In the genomic region with DNA sequence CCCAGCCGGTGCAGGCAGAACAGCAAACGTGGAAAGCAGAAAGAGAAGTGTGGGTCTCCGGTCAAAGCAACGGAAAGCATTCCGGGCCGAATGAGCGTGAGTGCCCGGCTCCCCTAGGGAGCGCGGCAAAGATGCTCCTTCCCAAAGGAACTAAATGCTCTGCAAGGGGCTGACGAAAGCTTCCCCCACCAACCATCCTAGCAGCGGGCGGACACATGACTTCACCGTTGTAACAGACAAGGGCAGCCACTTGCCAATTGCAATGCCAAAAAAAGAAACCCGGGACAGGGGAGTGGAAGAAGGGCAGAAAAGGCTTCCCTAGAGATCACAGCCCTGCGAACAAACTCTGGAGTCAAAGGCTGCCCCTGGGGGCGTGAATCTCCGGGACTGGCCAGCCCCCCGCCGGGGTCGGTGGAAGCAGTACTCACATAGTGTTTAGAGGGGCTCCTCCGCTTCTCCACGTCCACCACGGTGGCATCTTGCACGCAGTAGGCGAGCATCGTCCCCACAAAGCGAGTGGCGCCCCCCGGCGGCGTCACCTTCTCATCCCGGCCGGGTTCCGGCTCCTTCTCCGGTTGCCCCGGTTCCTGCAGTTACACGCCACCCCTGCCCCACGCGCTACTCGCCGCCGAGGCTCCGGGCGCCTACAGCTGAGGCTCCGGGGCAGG, we compare ENCODE assay signal across 8 mouse cellular contexts. TPM values are rescaled to one million over a fixed set of nuclear protein-coding genes. Genes with fewer than 3 reads are reported as not detected.
A peak's percentile ranks its signal among the peaks of the same experiment; 100 is the strongest.
DNase-seq lines count a peak whose midpoint lies in the region; ATAC-seq and TF ChIP-seq lines count a peak whose summit lies in the region.

No protein-coding gene starts in this region.

- H3K9ac ChIP-seq in embryonic facial prominence, embryonic 13.5 days, result peak overlapping the region; percentile 92
- H3K9ac ChIP-seq in liver, embryonic 11.5 days (ENCODE audit: low read depth, low read length), result peak overlapping the region; percentile 84
- peak overlapping the region; percentile 92 for H3K9ac ChIP-seq in stomach, embryonic 16.5 days (ENCODE audit: low read length)

- no peak for TF ChIP-seq POLR2A in myocyte (IDR thresholded peaks at IDR 0.05; ENCODE audit: insufficient read length, low read depth)

- no peaks in the 10 kb centered on the region for H3K27me3 ChIP-seq in embryonic facial prominence, embryonic 13.5 days
- no peaks in the 10 kb centered on the region for H3K27me3 ChIP-seq in liver, embryonic 11.5 days (replicated peaks; ENCODE audit: control insufficient read depth, insufficient read depth, low read length)
- H3K27me3 ChIP-seq in myocyte (ENCODE audit: control insufficient read depth, insufficient read depth, insufficient read length), result no peaks in the 10 kb centered on the region
- H3K27me3 ChIP-seq in stomach, embryonic 16.5 days (ENCODE audit: control insufficient read depth, insufficient read depth, low read length), result no peaks in the 10 kb centered on the region

- ATAC-seq in embryonic facial prominence, embryonic 13.5 days (ENCODE audit: insufficient number of reproducible peaks, insufficient read depth, low FRiP score, low TSS enrichment, low read depth), result peak; percentile 48
- peak; percentile 75 for ATAC-seq in liver, embryonic 11.5 days (replicated peaks; ENCODE audit: low FRiP score)
- peak; percentile 67 for ATAC-seq in stomach, embryonic 16.5 days (ENCODE audit: insufficient read depth, low FRiP score)

- H3K79me2 ChIP-seq in myocyte (ENCODE audit: control insufficient read depth, insufficient read depth), result peaks cover 38% of the 10 kb centered on the region

- peak overlapping the region; percentile 82 for H3ac ChIP-seq in myocyte (ENCODE audit: control insufficient read depth, insufficient read length)

- peak overlapping the region; percentile 86 for H3K4me3 ChIP-seq in embryonic facial prominence, embryonic 13.5 days
- H3K4me3 ChIP-seq in liver, embryonic 11.5 days (ENCODE audit: low read depth, low read length), result peak overlapping the region; percentile 78
- peak overlapping the region; percentile 98 for H3K4me3 ChIP-seq in myocyte
- H3K4me3 ChIP-seq in stomach, embryonic 16.5 days (replicated peaks; ENCODE audit: low read length), result peak overlapping the region; percentile 80

- peak overlapping the region; percentile 89 for H3K4me2 ChIP-seq in embryonic facial prominence, embryonic 13.5 days
- H3K4me2 ChIP-seq in liver, embryonic 11.5 days, result peak overlapping the region; percentile 97
- peak overlapping the region; percentile 98 for H3K4me2 ChIP-seq in myocyte (ENCODE audit: low read depth)
- H3K4me2 ChIP-seq in stomach, embryonic 16.5 days (ENCODE audit: low read depth, low read length), result peak overlapping the region; percentile 96

- 0% methylated on average over 46 of the region's 46 CpGs for WGBS in embryonic facial prominence, embryonic 13.5 days
- WGBS in liver, embryonic 11.5 days, result under 1% methylated on average over 46 of the region's 46 CpGs
- WGBS in stomach, embryonic 16.5 days, result under 1% methylated on average over 46 of the region's 46 CpGs

- H3K4me1 ChIP-seq in embryonic facial prominence, embryonic 13.5 days, result peaks cover 50% of the 10 kb centered on the region
- peaks cover 31% of the 10 kb centered on the region for H3K4me1 ChIP-seq in liver, embryonic 11.5 days (replicated peaks; ENCODE audit: control insufficient read depth, insufficient read depth, low read length)
- H3K4me1 ChIP-seq in stomach, embryonic 16.5 days (ENCODE audit: control insufficient read depth, insufficient read depth, low read length), result peaks cover 37% of the 10 kb centered on the region

- peak; percentile 90 for DNase-seq in A20 (ENCODE audit: low read depth, low spot score)
- DNase-seq in adrenal gland, adult 8-10 months, result peak; percentile 52
- DNase-seq in heart, adult 9 months (ENCODE audit: low spot score in 2 of 2), result peak; percentile 83 to 87
- peak; percentile 59 for DNase-seq in kidney, adult 9 months
- peak; percentile 83 for DNase-seq in liver, embryonic 11.5 days (ENCODE audit: low spot score)

- H3K9me3 ChIP-seq in embryonic facial prominence, embryonic 13.5 days, result no peaks in the 10 kb centered on the region
- H3K9me3 ChIP-seq in liver, embryonic 11.5 days (ENCODE audit: control insufficient read depth, low read length), result no peaks in the 10 kb centered on the region
- H3K9me3 ChIP-seq in stomach, embryonic 16.5 days (replicated peaks; ENCODE audit: control insufficient read depth, low read length), result no peaks in the 10 kb centered on the region

- H3K27ac ChIP-seq in embryonic facial prominence, embryonic 13.5 days, result peak overlapping the region; percentile 91
- H3K27ac ChIP-seq in liver, embryonic 11.5 days (ENCODE audit: low read depth, low read length), result peak overlapping the region; percentile 88
- H3K27ac ChIP-seq in stomach, embryonic 16.5 days (ENCODE audit: low read length), result peak overlapping the region; percentile 88

- H3K36me3 ChIP-seq in embryonic facial prominence, embryonic 13.5 days, result 0 out of 2 replicates have a peak, but pooled peaks cover 6% of the 10 kb centered on the region
- H3K36me3 ChIP-seq in liver, embryonic 11.5 days (ENCODE audit: control insufficient read depth, insufficient read depth, low read length), result no peaks in the 10 kb centered on the region
- H3K36me3 ChIP-seq in myocyte (ENCODE audit: control insufficient read depth, insufficient read depth), result no peaks in the 10 kb centered on the region
- no peaks in the 10 kb centered on the region for H3K36me3 ChIP-seq in stomach, embryonic 16.5 days (ENCODE audit: control insufficient read depth, insufficient read depth, low read length)

TF ChIP-seq in myocyte, 11 proteins besides CTCF, POLR2A, EP300 and RAD21:
- TF ChIP-seq MYOG (IDR thresholded peaks at IDR 0.05; ENCODE audit: control insufficient read depth in 1 of 3, insufficient read depth in 1 of 3, insufficient read length in 2 of 3, low read depth in 2 of 3) (peak in 1 of 3 experiments; percentile 45), MYOD1 (IDR thresholded peaks at IDR 0.05; ENCODE audit: control insufficient read depth in 1 of 3, insufficient read length in 2 of 3, low read depth in 2 of 3) (no peak)
TF ChIP-seq in myocyte: peak in this region for 1.

RNA-seq across cellular contexts. Expression of gene Sh3pxd2a, which starts 0.4 kb away (rescaled TPM):
- total RNA-seq in adrenal gland, adult 8-10 months (2022), result 10 to 100 TPM; 26.9 to 54.9 (median 36.4) TPM
- 9.4 and 10.0 TPM in 2 replicates for polyA plus RNA-seq in embryonic facial prominence, embryonic 13.5 days (2015; fragmentation: Nextera tagmentation; extraction: Ambion mirVana)
- polyA plus RNA-seq in liver, embryonic 11.5 days (2014; fragmentation: Nextera tagmentation; extraction: Ambion mirVana), result 2.9 and 3.6 TPM in 2 replicates
- polyA plus RNA-seq in myocyte (2012; fragmentation: generic; extraction: Trizol), result 59.5 TPM
- 6.3 and 6.6 TPM in 2 replicates for polyA plus RNA-seq in stomach, embryonic 16.5 days (2015; fragmentation: Nextera tagmentation; extraction: Ambion mirVana)

Comparison
In these comparisons a context has a peak if more than half of its experiments do, and no peak if none do; other contexts are left out.
1. Peak in every context shown above with its lines: DNase-seq, ATAC-seq, H3K4me3 ChIP-seq and H3K27ac ChIP-seq.